Mouse (Mus musculus) spleen, postnatal 4 days (tissue): ENCODE measurements around the gene Dhx15.
A peak's percentile ranks its signal among the peaks of the same experiment; 100 is the strongest.

Experiments used
- DNase-seq, 2 experiments: peaks; one replicate each; pipeline ENCODE4 v3.0.0; 2022; ENCODE audit warnings: low spot score in 2 of 2

Dhx15 gene

GRCm38 (mm10) chr5:52145684-52146083 is 44.6 kb downstream of the Dhx15 start:
- no peak for DNase-seq

- DNase-seq, result no peak
These were observed 48.4 kb downstream of the Dhx15 start for GRCm38 (mm10) chr5:52141936-52142335.

GRCm38 (mm10) chr5:52138819-52139218 is 51.5 kb downstream of the Dhx15 start:
- no peak for DNase-seq

DNA sequence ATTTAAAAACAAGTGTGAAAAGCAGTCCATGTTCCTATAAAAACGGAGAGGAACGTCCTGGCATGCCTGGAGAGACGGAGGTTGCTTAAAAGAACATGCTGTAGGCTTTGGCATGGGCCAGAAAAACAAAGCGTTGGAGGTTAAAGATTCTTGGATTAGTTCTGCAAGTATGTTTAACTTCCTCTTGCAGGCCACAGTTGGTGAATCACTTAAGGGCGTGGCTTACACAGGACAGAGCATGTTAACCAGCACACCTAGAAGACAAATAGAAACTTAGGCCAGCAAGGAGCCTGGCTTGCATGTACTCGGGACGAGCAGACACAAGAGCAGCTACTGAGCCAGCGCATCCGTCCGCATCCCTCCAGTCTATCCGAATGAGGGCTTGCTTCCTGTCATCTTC is 52.2 kb downstream of the Dhx15 start:
- DNase-seq, result no peak

DNA sequence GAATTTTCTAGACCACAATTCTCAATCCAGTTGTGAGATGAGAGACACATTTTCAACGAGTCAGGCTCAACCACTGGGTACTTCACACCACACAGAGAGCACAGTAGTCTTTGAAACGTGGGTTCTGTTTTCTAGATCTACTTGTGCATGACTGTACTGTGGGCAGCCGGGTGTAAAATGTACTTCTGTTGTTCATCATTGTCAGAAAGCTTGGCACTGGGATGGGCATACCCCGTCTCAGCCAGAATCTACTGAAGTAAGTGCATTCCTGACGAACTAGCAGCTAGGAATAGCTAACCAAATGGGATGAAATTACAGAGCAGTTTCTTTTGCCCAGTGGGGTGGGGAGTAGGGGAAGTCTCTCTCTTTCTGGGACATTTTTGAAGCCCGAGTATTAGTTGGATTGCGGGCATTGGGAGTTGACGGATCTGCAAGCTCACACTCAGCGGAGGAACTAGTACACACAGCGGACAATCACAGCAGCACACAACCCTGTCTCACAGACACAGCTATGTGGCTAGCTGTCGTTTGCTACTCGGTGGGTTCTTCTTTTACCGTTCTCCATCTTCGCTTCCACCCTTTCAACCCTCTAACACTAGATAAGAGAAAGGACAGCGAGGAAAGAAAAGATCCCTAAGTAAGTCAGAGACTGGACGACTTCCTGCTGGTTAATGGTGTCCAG is 54.7 kb downstream of the Dhx15 start:
- no peak for DNase-seq

- DNase-seq, result no peak
These were observed 57.5 kb downstream of the Dhx15 start for GRCm38 (mm10) chr5:52132840-52133239.

DNA sequence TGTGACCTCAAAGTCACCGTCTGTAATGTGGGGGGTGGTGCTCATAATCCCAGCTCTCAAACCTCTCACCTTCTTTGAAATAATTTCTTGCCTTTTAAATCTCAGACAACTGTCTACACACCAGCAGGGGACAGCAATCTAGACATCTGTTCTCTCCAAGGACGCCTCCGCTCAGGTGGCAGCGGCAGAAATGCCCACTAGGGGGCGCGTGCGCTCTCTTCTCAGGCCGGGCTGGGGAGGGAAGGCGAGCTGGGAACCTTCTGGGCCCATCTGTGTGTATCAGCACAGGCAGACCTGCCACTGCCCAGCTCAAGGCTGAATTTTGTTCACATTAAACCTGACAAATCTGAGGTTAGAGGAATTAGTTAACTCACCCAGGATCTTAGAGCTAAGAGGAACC is 58.2 kb downstream of the Dhx15 start:
- DNase-seq, result peak; percentile 46 to 84

GRCm38 (mm10) chr5:52131389-52131788 is 58.9 kb downstream of the Dhx15 start:
- peak in 1 of 2 experiments; percentile 51 for DNase-seq

GRCm38 (mm10) chr5:52130496-52130895 is 59.8 kb downstream of the Dhx15 start:
- DNase-seq, result no peak

DNA sequence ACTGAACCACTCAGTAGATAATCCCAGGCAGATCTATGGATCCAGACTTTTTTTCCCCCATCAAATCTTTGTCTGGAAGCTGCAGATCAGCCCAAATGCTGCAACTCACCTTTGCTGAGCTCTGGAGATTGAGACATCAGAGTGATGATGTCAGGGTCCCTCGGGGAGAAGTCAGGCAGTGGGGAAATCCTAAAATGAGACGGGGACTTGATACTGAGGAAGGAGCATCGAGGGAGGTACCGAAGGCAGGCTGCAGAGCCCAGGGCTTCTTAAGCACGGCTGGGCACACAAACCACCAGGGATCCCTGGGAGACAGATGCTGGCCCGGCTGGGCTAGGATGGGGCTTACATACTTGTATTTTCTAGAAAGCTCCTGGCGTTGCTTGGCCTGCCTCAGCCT is 64.1 kb downstream of the Dhx15 start:
- DNase-seq, result no peak

- no peak for DNase-seq
These were observed 64.5 kb downstream of the Dhx15 start for GRCm38 (mm10) chr5:52125854-52126253.

DNA sequence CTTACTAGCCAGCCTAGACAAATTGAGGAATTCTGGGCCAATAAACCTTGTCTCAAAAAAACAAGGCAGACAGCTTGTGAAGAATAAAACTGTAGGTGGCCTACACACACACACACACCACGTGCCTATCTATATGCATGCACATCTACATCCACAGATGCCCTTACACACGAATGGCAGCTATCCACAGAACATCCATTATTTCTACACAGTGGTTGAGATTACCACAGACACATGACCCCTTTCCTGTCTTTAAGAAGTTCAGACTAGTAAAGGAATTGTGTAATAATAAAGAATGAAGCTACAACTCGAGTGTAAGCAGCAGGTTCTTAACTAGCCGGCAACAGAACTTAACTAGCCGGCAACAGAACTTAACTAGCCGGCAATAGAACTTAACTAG is 68.2 kb downstream of the Dhx15 start:
- no peak for DNase-seq

GRCm38 (mm10) chr5:52119822-52120221 is 70.5 kb downstream of the Dhx15 start:
- no peak for DNase-seq

- no peak for DNase-seq
These were observed 71.1 kb downstream of the Dhx15 start for GRCm38 (mm10) chr5:52119192-52119591.

GRCm38 (mm10) chr5:52117829-52118228 is 72.5 kb downstream of the Dhx15 start:
- DNase-seq, result no peak

DNA sequence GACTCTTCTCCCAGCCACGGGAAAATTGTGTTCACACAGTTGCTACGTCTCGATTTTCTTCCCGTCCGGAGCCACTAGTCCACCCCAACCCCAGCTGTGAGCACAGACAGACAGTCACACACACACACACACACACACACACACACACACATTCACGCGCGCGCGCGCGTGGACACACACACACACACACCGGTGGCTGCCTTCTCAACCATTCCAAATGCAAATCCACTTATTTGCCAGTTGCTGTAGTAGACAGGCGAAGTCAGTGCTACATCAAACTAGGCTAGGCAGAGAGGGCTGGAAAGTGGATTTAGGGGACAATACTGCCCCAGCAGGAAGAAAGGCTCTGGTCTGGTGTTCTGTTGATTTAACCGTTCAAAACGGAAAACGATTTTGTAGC is 73.9 kb downstream of the Dhx15 start:
- no peak for DNase-seq

DNA sequence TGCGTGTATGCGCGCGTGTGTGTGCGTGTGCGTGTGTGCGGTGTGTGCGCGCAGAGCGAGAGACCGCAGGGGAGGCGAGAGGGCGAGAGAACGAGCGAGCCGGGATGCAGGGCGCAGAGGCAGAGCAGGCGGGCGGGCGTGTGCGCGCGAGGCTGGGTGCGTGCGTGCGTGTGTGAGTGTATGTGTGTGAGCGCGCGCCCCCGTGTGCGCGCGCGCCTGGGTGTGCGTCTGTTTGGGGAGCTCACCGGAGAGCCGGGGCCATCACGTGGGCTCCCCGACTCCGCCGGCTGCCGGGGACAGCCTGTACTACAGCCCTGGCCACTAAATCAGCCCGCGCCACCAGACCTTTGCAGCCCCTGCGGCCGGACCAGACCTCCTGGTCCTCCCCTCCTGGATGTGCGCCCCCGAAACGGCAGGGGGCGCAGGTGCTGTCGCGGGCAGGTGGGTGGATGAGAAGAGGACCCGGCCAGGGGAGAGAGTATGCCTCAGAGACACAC is 74.4 kb downstream of the Dhx15 start:
- peak; percentile 36 to 77 for DNase-seq

- no peak for DNase-seq
These were observed 75.4 kb downstream of the Dhx15 start for GRCm38 (mm10) chr5:52114751-52115451.

- DNase-seq, result no peak
These were observed 76.2 kb downstream of the Dhx15 start for GRCm38 (mm10) chr5:52113851-52114731.

GRCm38 (mm10) chr5:52112953-52113841 is 77.1 kb downstream of the Dhx15 start:
- DNase-seq, result no peak

- DNase-seq, result no peak
These were observed 78.0 kb downstream of the Dhx15 start for GRCm38 (mm10) chr5:52112191-52112760.
